Mouse (Mus musculus) megakaryocyte, embryonic 14.5 days (primary cell): Measurements from ENCODE around the gene Nt5dc2.

Experiments
- FLI1 ChIP-seq: IDR thresholded peaks from 2 replicates; pipeline ENCODE4 v1.6.1; 2012; ENCODE audit warnings: low read length, inconsistent platforms, mixed read lengths
- GATA1 ChIP-seq: IDR thresholded peaks from 3 replicates; pipeline ENCODE4 v1.6.1; 2012; ENCODE audit warnings: mixed read lengths, low read length, inconsistent platforms, borderline replicate concordance

- TF ChIP-seq GATA1 (no peak), FLI1 (no peak)
Observed at GRCm38 (mm10) chr14:31170963-31171362, 40.1 kb downstream of the Nt5dc2 start.
